ENCODE assay signal across 8 mouse cellular contexts in genomic region chr12:86894184-86894839, GRCm38 (mm10). TPM values are rescaled to one million over a fixed set of nuclear protein-coding genes. Genes with fewer than 3 reads are reported as not detected.
DNase-seq lines count a peak whose midpoint lies in the region; ATAC-seq lines count a peak whose summit lies in the region.

No protein-coding gene starts in this region.

- peak; percentile 68 for ATAC-seq in inflammation-experienced regulatory T-cells, adult 6 months

- H3K9me3 ChIP-seq in megakaryocyte, embryonic 14.5 days, result no peaks in the 10 kb centered on the region

- no peaks in the 10 kb centered on the region for H3K27me3 ChIP-seq in megakaryocyte, embryonic 14.5 days (replicated peaks)

- no peaks in the 10 kb centered on the region for H3K36me3 ChIP-seq in megakaryocyte, embryonic 14.5 days (replicated peaks; ENCODE audit: low read length)

- peak; percentile 96 to 97 for DNase-seq in adrenal gland, adult 18-20 months (ENCODE audit: low spot score in 2 of 2)
- DNase-seq in embryo, embryonic 10.5 days (ENCODE audit: low spot score), result peak; percentile 94
- DNase-seq in gastrocnemius, postnatal 14 days, result peak; percentile 96
- peak; percentile 97 to 99 for DNase-seq in left cerebral cortex, adult 9 months (ENCODE audit: low spot score in 2 of 2)
- DNase-seq in right cerebral cortex, adult 2 months (ENCODE audit: low spot score in 2 of 2), result peak; percentile 99
- peak; percentile 93 for DNase-seq in urinary bladder, postnatal 10 days (ENCODE audit: low spot score)

- intact Hi-C loops in gastrocnemius, postnatal 14 days (cut with DNase I; ENCODE audit: low total_unique reads), result no loop called here

- peaks cover 89% of the 10 kb centered on the region for H3K4me1 ChIP-seq in megakaryocyte, embryonic 14.5 days

- peak overlapping the region; percentile 93 for H3K4me3 ChIP-seq in megakaryocyte, embryonic 14.5 days (replicated peaks)

RNA-seq across cellular contexts. Expression of gene Irf2bpl, which starts 9.7 kb away (rescaled TPM):
- total RNA-seq in adrenal gland, adult 18-20 months (2021), result 10 to 100 TPM; 61.0 to 61.4 TPM
- 10 to 100 TPM; 41.8 to 42.8 TPM for total RNA-seq in gastrocnemius, postnatal 14 days (2021)
- polyA plus RNA-seq in inflammation-experienced regulatory T-cells, adult 6 months (2017; shearing (Covaris generic)), result 10 to 100 TPM in 1 of 3 experiments, 1 to 10 TPM in 2; 8.0 to 14.6 (median 9.4) TPM
- 32.7 and 46.2 TPM in 2 replicates for polyA plus RNA-seq in megakaryocyte, embryonic 14.5 days (2012; ENCODE audit: insufficient read depth, low replicate concordance)

RNA-seq across cellular contexts. Expression of gene Cipc, which starts 52.5 kb away (rescaled TPM):
- 10 to 100 TPM; 21.8 to 28.5 TPM for total RNA-seq in adrenal gland, adult 18-20 months (2021)
- 10 to 100 TPM; 20.2 to 20.3 TPM for total RNA-seq in gastrocnemius, postnatal 14 days (2021)
- 10 to 100 TPM; 20.2 to 29.2 (median 28.3) TPM for polyA plus RNA-seq in inflammation-experienced regulatory T-cells, adult 6 months (2017; shearing (Covaris generic))
- 4.8 and 6.4 TPM in 2 replicates for polyA plus RNA-seq in megakaryocyte, embryonic 14.5 days (2012; ENCODE audit: insufficient read depth, low replicate concordance)

Comparison
In these comparisons a context has a peak if more than half of its experiments do, and no peak if none do; other contexts are left out.
1. Peak in every context shown above with its lines: DNase-seq, ATAC-seq and H3K4me3 ChIP-seq.